In the genomic region with DNA sequence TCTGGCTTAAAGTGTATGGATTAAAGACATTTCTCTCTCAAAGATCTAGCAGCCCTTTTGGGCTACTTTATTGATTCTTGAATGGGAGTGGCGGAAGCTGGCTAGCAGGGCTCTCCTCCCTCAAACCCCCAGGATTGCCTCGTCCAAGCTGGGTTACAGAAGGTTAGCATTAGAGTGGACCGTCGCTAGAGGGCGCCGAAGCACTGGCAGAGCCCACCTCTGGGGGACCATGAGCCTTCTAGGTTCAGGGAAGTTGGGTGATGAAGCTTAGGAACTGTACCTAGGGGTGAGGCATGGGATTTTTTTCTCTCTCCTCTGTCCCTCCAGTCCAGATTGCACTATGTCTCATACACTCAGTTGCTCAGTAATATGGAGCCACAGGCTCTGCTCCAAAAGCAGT, we compare ENCODE assay signal across 9 mouse cellular contexts. TPM values are rescaled to one million over a fixed set of nuclear protein-coding genes. Genes with fewer than 3 reads are reported as not detected.
DNase-seq lines count a peak whose midpoint lies in the region; ATAC-seq and TF ChIP-seq lines count a peak whose summit lies in the region.
"Had no signal": no experiment of that assay in that cellular context is flagged by ENCODE, and none has a peak within 500 bp of the region (broad histone marks: within the 10 kb centered on the region; RNA-seq: fewer than 3 reads in every experiment).

No protein-coding gene starts in this region.

- H3K9ac ChIP-seq in forebrain, embryonic 12.5 days, result no peak overlapping the region
- no peak overlapping the region for H3K9ac ChIP-seq in midbrain, embryonic 14.5 days (replicated peaks; ENCODE audit: low read length)
- H3K9ac ChIP-seq: embryonic facial prominence, embryonic 12.5 days had no signal

- no peaks in the 10 kb centered on the region for H3K9me3 ChIP-seq in forebrain, embryonic 12.5 days
- H3K9me3 ChIP-seq in midbrain, embryonic 14.5 days (ENCODE audit: control insufficient read depth, low read length), result no peaks in the 10 kb centered on the region
- H3K9me3 ChIP-seq: embryonic facial prominence, embryonic 12.5 days had no signal

- intact Hi-C loops in left cerebral cortex, postnatal 4 days (cut with DNase I), result loop anchor here (5.0 to 10.0 kb wide), 2 partner anchors 490 to 808 kb away; no protein-coding TSS in a partner anchor

- DNase-seq in layer of hippocampus, adult 11-12 months (ENCODE audit: low spot score), result peak; percentile 68
- no peak for DNase-seq in layer of hippocampus, adult 9-10 months (ENCODE audit: low spot score)
- peak; percentile 88 for DNase-seq in brain, embryonic 14.5 days (ENCODE audit: low read depth)
- DNase-seq in hindlimb bud, embryonic 11.5 days (ENCODE audit: extremely low spot score, low read depth, low spot score), result peak; percentile 28
- DNase-seq in left cerebral cortex, postnatal 4 days, result peak; percentile 85
- peak; percentile 93 for DNase-seq in midbrain, embryonic 14.5 days
- DNase-seq in spleen, postnatal 4 days (ENCODE audit: low spot score in 2 of 2), result peak; percentile 23 to 71

- H3K4me3 ChIP-seq in forebrain, embryonic 12.5 days (replicated peaks), result no peak overlapping the region
- no peak overlapping the region for H3K4me3 ChIP-seq in midbrain, embryonic 14.5 days (replicated peaks; ENCODE audit: low read depth, low read length)
- H3K4me3 ChIP-seq: embryonic facial prominence, embryonic 12.5 days had no signal

- peak; percentile 77; the same call in 1 of the 2 replicates for ATAC-seq in forebrain, embryonic 12.5 days (ENCODE audit: low FRiP score)
- ATAC-seq in midbrain, embryonic 14.5 days (ENCODE audit: low FRiP score, low TSS enrichment), result no peak; the same call in 1 of the 2 replicates

- H3K27me3 ChIP-seq in forebrain, embryonic 12.5 days, result peaks cover 25% of the 10 kb centered on the region
- H3K27me3 ChIP-seq in midbrain, embryonic 14.5 days (ENCODE audit: control insufficient read depth, insufficient read depth, low read length), result peaks cover 14% of the 10 kb centered on the region

- TF ChIP-seq CTCF in brain, embryonic 14.5 days (IDR thresholded peaks at IDR 0.05; ENCODE audit: borderline replicate concordance, extremely low read depth, insufficient read depth, insufficient read length), result peak; percentile 95

- H3K4me1 ChIP-seq in forebrain, embryonic 12.5 days, result peaks cover 9% of the 10 kb centered on the region
- peaks cover 7% of the 10 kb centered on the region for H3K4me1 ChIP-seq in midbrain, embryonic 14.5 days (ENCODE audit: control insufficient read depth, insufficient read depth, low read length)
- H3K4me1 ChIP-seq: embryonic facial prominence, embryonic 12.5 days had no signal

- no peak overlapping the region for H3K27ac ChIP-seq in forebrain, embryonic 12.5 days
- H3K27ac ChIP-seq in midbrain, embryonic 14.5 days (replicated peaks; ENCODE audit: low read depth, low read length), result no peak overlapping the region
- H3K27ac ChIP-seq: embryonic facial prominence, embryonic 12.5 days had no signal

- WGBS in forebrain, embryonic 12.5 days, result 2% methylated on average over 6 of the region's 6 CpGs
- WGBS in midbrain, embryonic 14.5 days, result 1% methylated on average over 6 of the region's 6 CpGs

- H3K4me2 ChIP-seq in forebrain, embryonic 12.5 days, result no peak overlapping the region
- H3K4me2 ChIP-seq in midbrain, embryonic 14.5 days (ENCODE audit: low read length), result no peak overlapping the region
- H3K4me2 ChIP-seq: embryonic facial prominence, embryonic 12.5 days had no signal

- H3K36me3 ChIP-seq in forebrain, embryonic 12.5 days (replicated peaks), result no peaks in the 10 kb centered on the region
- no peaks in the 10 kb centered on the region for H3K36me3 ChIP-seq in midbrain, embryonic 14.5 days (ENCODE audit: control insufficient read depth, insufficient read depth, low read length)
- H3K36me3 ChIP-seq: embryonic facial prominence, embryonic 12.5 days had no signal

- no peak for TF ChIP-seq POLR2A in brain, embryonic 14.5 days (IDR thresholded peaks at IDR 0.05; ENCODE audit: borderline replicate concordance, extremely low read depth, insufficient read depth, insufficient read length, poor library complexity, severe bottlenecking)

RNA-seq across cellular contexts. Expression of a gene that starts 27.4 kb away (rescaled TPM):
- 8.4 and 9.1 TPM in 2 replicates for polyA plus RNA-seq in brain, embryonic 14.5 days (2012; rRNA removed)
- polyA plus RNA-seq in forebrain, embryonic 12.5 days (2016; fragmentation: Nextera tagmentation; extraction: Ambion mirVana), result 1.1 and 1.3 TPM in 2 replicates
- total RNA-seq in left cerebral cortex, postnatal 4 days (2021), result 10 to 100 TPM; 62.9 to 63.8 TPM
- 17.3 and 20.2 TPM in 2 replicates for polyA plus RNA-seq in midbrain, embryonic 14.5 days (2014; fragmentation: Nextera tagmentation; extraction: Ambion mirVana)
